Mouse (Mus musculus): ENCODE results near the gene Mvp.

The Mvp gene

GRCm38 (mm10) chr7:126986319-126986718 lies 28.1 kb downstream of the Mvp start:
- DNase-seq: peak; percentile 22

GRCm38 (mm10) chr7:126984667-126985444 lies 29.6 kb downstream of the Mvp start:
- DNase-seq: no peak

DNA sequence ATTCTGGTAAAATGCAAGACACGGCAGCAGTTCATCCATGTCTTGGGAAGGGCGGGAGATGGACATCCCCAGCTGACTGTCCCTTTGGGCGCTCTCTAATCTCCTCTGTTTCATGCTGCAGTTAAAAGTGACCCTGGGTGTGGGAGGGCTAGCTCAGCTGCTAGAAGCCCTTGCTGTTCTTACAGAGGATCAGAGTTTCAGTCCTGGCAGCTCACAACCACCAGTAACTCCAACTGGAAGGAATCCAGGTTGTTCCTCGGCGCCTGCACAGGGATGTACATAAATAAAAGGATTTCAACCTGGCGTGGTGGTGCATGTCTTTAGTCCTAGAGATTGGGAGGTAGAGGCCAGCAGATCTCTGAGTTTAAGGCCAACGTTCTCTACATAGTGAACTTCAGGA lies 31.3 kb downstream of the Mvp start:
- no peak for DNase-seq

GRCm38 (mm10) chr7:126982054-126982453 lies 32.4 kb downstream of the Mvp start:
- no peak for DNase-seq

DNA sequence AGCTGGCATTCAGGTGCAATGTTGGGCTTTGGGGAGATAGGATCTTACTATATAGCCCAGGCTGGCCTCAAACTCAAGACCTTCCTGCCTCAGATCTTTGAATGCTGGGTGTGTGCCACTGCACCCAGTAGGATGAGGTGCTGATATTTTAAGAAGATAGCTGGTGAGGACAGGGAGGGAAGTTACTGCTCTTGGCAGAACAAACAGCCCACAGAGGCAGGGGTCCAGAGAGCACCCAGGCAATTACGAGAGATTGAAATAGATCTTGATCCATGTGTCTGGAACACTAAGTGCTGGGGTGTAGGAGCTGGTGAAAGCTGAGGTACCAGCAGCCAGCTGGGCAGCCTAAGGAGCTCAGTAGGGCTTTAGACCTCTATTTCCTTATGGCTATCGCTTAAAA lies 32.8 kb downstream of the Mvp start:
- DNase-seq: no peak

GRCm38 (mm10) chr7:126978841-126979240 lies 35.6 kb downstream of the Mvp start:
- no peak for DNase-seq

GRCm38 (mm10) chr7:126976878-126977459 lies 37.5 kb downstream of the Mvp start:
- DNase-seq: no peak

DNA sequence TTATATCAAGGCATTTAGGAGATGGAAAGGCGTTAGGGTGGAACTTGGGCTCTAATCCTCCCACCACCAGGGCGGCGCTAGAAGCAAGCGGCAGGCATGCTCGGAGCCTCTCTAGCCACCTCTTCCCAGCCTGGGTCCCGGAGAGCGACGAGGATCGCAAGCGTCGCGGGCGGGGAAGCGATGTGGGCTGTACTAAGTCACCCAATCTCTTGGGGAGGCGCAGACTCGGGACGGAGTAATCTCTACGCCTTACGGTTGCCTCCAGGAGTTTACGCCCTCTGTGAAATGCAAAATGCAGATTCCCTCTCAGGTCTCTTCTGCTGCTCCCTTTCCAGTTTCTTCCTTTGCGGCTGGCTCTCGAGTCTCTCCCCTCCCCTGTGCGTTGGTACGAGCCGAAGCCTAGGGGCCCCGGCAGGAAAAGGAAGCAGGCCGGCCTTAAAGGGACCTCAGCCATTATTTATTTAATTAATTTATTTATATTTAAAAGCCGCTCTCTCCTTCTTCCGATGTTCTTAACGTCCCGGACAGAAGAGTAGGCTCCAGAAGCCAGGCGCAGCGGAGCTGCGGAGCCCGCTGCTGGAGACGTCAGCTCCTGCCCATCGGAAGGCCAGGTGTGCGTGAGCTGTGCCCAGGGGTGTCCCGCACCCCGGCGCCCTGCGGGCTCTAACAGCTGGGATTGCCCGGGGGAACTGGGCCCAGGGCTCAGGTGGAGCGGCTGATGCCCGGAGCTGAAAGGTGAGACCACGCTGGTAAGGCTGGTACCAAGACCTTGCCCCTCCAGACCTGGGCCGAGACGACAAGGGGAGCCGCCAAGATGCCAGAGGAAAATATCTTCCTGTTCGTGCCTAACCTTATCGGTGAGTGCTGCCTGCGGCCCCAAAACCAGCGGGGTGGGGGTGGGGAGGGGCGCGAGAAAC lies 38.2 kb downstream of the Mvp start, which contains the start of gene Cdiptos:
Cdiptos (minus strand) TSS at position 149 of the 917 bp plus-strand sequence.
- DNase-seq: peak; percentile 100

GRCm38 (mm10) chr7:126975893-126975949 lies 38.7 kb downstream of the Mvp start, which contains the start of gene Cdipt:
Cdipt (plus strand) TSS chr7:126975914.
- no peak for DNase-seq

- no peak for DNase-seq
Observed at GRCm38 (mm10) chr7:126975493-126975892, 38.9 kb downstream of the Mvp start.

- no peak for DNase-seq
Observed at GRCm38 (mm10) chr7:126967361-126967760, 47.1 kb downstream of the Mvp start.

DNA sequence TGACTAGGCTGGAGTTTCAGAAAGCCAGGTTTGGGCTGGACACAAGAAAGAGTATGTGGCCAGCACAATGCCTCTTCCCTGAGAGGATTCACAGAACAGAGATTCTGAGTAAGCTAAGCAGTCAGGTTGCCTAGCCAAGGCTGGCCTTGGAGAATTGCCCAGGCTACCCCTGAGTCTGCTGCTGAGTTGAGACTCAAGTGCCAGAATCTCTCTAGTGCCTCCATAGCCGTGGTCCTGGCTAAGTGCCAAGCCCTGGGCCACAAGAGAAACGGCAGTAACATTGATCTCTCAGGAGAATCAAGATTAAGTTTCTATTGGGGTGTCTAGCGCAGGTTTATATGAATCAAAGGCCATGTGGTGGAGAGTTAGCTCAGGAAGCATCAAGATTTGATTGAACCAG lies 48.9 kb downstream of the Mvp start:
- DNase-seq: no peak

DNA sequence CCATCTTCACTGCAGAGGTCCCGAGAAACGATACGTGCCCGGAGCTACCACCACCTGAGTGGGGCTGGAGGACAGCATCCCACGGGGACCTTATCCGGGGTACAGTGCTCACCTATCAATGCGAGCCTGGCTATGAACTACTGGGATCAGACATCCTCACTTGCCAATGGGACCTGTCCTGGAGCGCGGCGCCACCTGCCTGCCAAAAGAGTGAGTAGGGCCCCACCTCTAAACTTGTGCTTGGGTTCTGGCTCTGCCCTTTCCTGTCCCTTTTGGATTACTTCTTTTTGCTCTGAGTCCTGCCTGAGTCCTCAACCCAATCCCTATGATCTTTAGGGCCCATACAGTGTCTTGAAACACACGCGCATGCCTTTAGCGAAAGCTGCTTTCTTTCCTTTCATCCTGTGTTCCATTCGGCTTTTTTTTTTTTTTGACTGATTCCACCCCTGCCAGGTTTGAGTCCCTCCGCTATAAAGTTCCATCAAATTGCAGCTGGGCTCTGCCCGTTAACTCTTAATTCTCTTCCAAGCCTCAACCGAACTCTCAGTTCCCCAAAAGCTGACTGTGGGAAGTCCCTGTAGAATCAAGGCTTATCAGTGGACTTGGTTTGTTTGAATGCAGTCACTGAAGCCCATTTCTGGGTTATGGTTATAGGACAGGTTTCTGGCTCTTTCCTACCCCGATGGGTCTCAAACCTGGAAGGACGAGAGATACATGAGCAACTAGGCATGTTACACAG lies 50.7 kb downstream of the Mvp start:
- no peak for DNase-seq

- no peak for DNase-seq
Observed at GRCm38 (mm10) chr7:126961965-126962364, 52.5 kb downstream of the Mvp start.

DNA sequence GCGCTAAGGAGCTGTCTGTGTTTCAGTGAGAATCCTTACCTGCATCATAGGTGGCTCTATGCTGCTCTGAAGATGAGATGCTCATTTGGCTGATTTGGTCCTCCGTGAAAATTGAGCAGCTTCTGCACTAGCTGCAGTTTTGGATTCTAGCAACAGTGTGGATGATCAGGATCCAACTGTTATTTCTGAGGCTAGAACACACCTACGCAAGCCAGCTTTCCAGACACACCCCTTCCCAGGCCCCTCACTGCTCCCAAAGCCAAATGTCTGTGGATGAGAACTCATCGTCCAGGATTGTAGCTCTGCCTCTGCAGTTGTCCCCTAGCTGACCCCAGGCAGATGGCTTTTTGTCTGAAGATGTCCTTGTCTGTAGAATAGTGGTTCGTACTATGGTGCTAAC lies 53.3 kb downstream of the Mvp start:
- DNase-seq: no peak

- DNase-seq: no peak
Observed at GRCm38 (mm10) chr7:126959780-126960179, 54.6 kb downstream of the Mvp start.

DNA sequence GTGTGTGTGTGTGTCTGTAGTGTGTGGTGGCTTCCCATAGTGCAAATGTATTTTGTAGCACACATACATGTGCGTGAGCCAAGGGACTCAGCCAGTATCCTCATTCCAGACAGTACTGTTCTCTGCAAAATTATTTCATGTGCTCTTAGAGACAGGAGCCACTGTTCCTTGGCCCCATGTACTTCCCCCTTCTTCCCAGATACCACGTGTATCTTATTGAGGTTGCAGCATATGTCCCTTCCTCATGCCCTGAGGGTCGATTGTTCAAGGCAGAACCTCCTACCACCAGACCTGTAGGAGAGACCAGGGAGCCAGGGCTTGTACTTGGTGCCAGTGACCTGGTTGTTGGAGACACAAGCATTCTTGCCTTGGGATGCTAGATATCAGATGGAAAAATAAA lies 59.3 kb downstream of the Mvp start:
- DNase-seq: no peak

GRCm38 (mm10) chr7:126952646-126953045 lies 61.8 kb downstream of the Mvp start:
- DNase-seq: no peak

DNA sequence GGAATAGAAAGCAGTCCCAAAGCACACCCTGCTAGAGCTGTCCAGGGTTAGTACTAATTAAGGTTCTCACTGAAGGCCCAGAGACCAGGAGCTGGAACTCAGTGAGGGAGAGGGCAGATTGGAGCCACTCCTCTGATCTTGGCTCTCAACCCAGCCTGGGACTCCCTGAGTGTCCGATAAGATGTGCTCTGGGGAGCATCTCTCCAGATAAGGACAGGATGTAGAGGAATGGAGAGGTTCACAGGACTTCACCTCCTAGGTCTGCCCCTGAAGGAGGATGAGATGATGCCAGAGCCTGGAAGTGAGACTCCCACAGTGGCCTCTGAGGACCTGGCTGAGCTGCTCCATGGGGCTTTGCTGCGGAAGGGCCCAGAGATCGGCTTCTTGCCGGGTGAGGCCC lies 62.7 kb downstream of the Mvp start:
- DNase-seq: no peak

DNA sequence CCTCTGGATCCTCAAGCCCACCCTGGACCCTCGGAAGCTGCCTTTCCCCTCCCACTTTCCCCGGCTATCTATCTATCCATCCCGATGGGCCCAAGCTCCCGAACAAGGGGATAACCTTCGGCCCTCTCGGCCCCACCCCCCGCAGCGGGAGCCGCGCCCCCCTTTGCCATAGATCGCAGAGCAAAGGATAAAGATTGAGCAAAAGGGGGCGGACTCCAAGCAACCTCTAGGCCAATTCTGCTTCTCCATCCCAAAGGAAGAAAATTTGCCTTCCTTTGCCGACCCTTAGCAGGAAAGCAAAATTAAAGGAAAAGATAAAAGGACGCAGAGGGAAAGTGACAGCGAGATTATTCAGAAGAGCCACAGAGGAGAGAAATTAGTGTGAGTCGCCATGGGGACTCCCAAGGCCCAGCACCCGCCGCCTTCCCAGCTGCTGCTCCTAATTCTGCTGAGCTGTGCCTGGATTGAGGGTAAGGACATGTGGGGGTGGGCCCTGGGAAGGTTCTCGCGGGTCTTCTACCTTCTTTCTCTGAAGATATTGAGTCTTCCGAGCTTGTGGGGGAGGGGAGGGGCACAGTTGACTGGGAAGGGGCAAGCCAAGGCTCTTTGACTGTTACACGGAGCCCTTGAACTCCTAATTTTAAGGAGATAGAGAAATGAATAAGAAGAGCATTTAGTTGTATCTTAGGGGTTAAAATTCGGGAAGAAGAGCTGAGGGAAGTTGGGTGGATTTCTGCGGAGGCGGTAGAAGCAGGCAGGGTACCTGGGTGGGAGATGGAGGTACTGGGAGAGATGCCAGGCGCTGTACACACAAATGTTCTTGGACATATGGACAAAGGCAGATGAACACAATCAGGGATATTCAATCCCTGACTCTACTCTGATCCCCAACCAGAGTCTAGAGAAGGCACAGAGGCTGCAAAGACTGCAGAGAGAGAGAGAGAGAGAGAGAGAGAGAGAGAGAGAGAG lies 63.5 kb downstream of the Mvp start:
- DNase-seq: peak; percentile 59

GRCm38 (mm10) chr7:126949793-126950646 lies 64.4 kb downstream of the Mvp start, which contains the start of gene Sez6l2:
Sez6l2 (plus strand) TSS chr7:126950563.
- peak; percentile 83 for DNase-seq

Measured in right cerebral cortex, postnatal 4 days (tissue).